Mouse (Mus musculus): ENCODE results near the gene Eif4g1.

The Eif4g1 gene

DNA sequence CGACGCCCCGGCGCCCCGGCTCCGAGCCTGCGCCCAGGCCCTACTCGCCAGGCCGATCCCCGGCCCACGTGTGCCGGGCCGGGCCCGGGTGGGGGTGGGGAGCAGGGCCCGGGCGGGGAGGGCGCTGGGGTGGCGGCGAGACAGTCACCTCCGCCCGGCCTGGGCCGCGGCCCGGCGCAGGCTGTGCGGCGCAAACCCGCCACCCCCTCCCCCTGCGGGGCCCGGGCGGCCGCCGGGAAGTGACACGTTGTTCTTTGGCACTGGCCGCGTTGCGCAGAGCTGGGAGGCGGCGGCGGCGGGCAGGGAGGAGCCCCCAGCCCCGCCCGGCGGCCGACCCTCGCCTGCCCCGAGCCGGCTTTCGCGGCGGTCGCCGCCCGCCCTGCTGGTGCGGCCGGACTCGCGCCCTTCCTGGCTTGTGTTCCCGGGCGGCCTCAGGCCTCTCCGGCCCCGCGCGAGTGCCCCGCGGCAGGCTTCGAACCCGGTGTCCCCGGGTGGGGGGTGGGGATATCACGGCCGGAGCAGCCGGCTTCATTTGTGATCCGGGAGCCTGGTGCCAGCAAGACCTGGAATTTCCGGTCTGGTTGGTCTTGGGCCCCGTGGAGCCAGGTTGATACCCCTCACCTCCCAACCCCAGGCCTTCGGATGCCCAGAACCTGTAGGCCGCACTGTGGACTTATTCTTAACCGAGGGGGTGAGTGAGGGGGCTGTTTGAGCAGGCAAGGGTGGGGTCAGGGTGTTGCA lies 5.0 kb downstream of the Eif4g1 start:
- DNase-seq (ENCODE audit: low spot score in 2 of 2): peak; percentile 52

- DNase-seq (ENCODE audit: low spot score in 2 of 2): no peak
Measured at GRCm38 (mm10) chr16:20673706-20674303, 5.7 kb downstream of the Eif4g1 start.

DNA sequence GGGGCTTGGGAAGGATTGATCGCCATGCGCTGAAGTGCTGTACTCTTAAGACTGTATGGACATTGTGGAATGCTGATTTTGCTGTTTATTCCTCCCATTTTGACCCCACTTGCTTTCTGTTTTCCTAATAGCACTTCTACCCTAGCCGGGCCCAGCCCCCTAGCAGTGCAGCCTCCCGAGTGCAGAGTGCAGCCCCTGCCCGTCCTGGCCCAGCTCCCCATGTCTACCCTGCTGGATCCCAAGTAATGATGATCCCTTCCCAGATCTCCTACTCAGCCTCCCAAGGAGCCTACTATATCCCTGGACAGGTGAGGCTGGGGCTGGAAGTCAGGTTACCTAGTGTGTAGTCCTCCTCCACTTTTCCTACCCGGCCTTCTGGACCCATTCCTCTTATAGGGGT lies 7.1 kb downstream of the Eif4g1 start:
- no peak for DNase-seq (ENCODE audit: low spot score in 2 of 2)

- no peak for DNase-seq (ENCODE audit: low spot score in 2 of 2)
Measured at GRCm38 (mm10) chr16:20676702-20677101, 8.6 kb downstream of the Eif4g1 start.

DNA sequence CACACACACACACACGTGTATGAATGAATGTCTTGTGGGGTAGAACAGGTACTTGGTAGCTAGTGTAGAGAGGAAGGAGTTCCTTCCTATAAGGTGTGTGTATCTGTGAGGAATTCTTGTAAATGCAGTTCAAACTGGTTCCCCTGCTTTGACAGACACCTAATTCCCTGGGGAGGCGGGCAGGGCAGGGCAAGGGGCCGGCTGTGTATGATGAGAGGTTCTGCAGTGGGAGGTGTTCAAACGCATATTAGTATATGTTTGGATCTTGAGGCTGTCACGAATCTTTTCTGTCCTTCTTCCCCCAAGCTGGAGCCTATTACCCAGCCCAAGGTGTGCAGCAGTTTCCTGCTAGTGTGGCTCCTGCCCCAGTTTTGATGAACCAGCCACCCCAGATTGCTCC lies 9.3 kb downstream of the Eif4g1 start:
- DNase-seq (ENCODE audit: low spot score in 2 of 2): no peak

- peak; percentile 38 for DNase-seq (ENCODE audit: low spot score in 2 of 2)
Measured at GRCm38 (mm10) chr16:20677974-20678675, 10.0 kb downstream of the Eif4g1 start.

DNA sequence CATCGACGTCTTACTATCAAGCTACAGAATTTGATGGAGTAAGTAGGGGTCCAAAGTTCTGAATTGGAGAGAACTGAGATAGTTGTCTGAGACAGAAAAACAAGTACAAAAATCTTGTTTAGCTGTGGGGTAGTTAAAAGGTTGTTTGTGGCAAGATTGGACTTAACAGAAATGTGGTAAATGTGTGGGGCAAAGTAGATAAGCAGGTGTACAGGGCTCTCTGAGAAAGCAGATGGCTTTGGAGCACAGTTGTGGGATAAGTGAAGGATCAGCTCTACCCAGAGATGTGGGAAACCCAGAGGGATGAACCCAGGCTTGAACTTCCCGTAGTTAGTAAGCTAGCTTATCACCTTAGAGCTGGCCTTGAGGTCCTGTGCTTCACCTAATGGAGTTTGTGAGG lies 22.7 kb downstream of the Eif4g1 start:
- no peak for DNase-seq (ENCODE audit: low spot score in 2 of 2)

DNA sequence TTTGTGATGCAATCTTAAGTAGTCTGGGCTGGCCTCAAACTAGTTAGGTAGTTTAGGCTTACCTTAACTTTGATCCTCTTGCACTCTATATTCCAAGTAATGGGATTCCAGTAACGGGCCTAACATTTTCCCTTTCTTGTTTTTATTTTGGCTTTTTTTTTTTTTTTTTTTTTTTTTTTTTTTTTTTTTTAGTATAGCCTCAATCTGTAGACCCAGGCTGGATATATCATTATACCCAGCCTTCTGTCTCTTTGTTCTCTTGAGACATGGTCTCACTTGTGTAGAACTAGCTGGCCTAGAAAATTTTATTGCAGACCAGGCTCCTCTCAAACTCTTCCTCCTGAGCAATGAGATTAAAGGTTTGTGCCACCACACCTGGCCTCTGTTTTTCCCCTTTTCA lies 23.5 kb downstream of the Eif4g1 start:
- DNase-seq (ENCODE audit: low spot score in 2 of 2): no peak

GRCm38 (mm10) chr16:20692241-20692965 lies 24.3 kb downstream of the Eif4g1 start:
- DNase-seq (ENCODE audit: low spot score in 2 of 2): no peak

GRCm38 (mm10) chr16:20693111-20693701 lies 25.1 kb downstream of the Eif4g1 start, which contains the start of gene Fam131a:
TSS of gene Fam131a (plus strand) at chr16:20693241.
- peak; percentile 90 to 95 for DNase-seq (ENCODE audit: low spot score in 2 of 2)

GRCm38 (mm10) chr16:20694781-20695180 lies 26.7 kb downstream of the Eif4g1 start:
- peak in 1 of 2 experiments; percentile 77 for DNase-seq (ENCODE audit: low spot score in 2 of 2)

DNA sequence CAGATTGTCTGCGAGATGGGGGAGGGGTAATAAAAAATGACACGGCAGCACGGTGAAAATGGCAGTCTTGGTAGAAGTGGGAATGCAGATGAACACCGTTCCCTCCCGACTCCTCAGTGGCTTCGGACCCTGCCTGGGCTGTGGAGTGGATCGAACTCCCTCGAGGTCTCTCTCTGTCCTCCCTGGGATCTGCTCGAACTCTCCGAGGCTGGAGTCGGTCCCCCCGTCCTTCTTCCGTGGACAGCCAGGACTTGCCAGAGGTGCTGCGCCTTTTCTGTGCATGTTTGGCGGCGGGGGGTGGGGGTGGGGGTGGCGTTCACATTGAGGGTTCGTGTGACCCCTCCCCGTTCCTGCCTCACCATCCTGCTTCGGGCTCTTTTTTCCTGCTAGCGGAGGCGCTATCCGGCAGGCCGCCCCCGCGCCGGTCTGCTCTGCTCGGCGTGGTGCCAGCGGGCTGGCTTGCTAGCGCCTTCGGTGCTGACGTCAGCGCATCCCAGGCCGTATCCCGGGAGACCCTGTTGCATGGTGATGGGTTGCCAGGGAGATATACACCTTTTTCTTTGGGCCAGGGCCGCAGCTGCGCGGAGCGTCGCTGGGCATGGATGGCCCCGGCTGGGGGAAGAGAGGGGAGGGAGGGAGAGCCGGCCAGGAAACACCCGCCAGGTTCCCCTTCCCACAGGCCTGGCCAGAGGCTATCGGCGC lies 27.7 kb downstream of the Eif4g1 start:
- peak; percentile 97 to 98 for DNase-seq (ENCODE audit: low spot score in 2 of 2)

DNA sequence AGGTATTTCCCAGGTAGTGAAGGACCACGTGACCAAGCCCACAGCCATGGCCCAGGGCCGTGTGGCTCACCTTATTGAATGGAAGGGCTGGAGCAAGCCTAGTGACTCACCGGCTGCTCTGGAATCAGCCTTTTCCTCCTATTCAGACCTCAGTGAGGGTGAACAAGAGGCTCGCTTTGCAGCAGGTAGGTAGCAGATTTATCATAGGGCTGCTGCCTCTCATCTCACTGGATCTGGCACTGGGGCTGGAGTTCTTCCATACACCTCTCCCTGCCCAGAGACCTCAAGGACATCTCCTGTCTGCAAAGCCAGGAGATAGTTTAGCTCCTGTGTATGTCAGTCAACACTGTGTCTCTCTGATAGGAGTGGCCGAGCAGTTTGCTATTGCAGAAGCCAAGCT lies 31.2 kb downstream of the Eif4g1 start:
- no peak for DNase-seq (ENCODE audit: low spot score in 2 of 2)

GRCm38 (mm10) chr16:20700036-20700435 lies 31.9 kb downstream of the Eif4g1 start:
- no peak for DNase-seq (ENCODE audit: low spot score in 2 of 2)

DNA sequence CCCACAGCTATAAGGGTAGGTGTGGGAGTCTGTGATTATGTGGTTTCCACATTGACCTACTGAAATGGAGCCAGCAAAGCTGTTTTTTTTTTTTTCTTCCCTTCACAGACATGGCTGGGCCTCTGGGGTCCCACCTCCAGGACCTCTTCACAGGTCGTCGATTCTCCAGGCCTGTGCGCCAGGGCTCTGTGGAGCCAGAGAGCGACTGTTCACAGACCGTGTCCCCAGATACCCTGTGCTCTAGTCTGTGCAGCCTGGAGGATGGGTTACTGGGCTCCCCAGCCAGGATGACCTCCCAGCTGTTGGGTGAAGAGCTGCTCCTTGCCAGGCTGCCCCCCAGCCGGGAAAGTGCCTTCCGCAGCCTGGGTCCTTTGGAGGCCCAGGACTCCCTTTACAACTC lies 33.2 kb downstream of the Eif4g1 start:
- DNase-seq (ENCODE audit: low spot score in 2 of 2): no peak

DNA sequence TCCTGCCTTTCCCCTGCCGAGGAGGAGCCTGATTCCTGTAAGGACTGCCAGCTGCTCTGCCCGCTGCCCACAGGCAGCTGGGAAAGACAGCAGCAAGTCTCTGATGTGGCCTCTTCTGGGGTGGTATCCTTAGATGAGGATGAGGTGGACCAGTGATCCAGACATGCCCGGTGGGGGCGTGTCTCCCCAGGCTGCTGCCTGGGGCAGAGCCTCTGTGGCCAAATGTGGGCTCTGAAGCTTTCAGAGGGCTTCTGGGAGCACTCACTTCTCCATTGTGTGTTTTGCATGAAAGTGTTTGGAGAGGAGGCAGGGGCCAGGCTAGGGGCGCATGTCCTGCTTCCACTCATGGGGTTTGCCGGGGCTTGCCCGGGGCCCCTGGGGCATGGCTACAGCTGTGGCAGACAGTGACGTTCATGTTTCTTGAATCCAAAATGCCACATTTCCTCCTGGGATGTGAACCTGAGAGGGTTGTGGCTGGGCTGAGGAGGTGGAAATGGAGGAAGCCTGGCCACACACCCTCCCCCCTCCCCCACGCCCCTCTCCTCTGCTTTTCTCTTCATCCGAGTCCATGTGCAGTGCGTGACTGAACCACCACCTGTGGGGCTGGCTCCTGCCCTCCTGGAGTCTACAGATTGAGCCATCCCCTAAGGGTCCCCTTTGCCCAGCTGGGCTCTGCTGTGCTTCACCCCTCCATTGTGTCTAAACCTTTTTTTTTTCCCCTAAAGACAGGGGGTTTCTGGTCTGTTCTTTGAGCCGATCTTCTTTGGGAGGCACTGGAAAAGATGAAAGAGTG lies 33.8 kb downstream of the Eif4g1 start:
- no peak for DNase-seq (ENCODE audit: low spot score in 2 of 2)

- peak; percentile 76 to 79 for DNase-seq (ENCODE audit: low spot score in 2 of 2)
Measured at GRCm38 (mm10) chr16:20702522-20702893, 34.4 kb downstream of the Eif4g1 start.

- no peak for DNase-seq (ENCODE audit: low spot score in 2 of 2)
Measured at GRCm38 (mm10) chr16:20703071-20703470, 35.0 kb downstream of the Eif4g1 start.

DNA sequence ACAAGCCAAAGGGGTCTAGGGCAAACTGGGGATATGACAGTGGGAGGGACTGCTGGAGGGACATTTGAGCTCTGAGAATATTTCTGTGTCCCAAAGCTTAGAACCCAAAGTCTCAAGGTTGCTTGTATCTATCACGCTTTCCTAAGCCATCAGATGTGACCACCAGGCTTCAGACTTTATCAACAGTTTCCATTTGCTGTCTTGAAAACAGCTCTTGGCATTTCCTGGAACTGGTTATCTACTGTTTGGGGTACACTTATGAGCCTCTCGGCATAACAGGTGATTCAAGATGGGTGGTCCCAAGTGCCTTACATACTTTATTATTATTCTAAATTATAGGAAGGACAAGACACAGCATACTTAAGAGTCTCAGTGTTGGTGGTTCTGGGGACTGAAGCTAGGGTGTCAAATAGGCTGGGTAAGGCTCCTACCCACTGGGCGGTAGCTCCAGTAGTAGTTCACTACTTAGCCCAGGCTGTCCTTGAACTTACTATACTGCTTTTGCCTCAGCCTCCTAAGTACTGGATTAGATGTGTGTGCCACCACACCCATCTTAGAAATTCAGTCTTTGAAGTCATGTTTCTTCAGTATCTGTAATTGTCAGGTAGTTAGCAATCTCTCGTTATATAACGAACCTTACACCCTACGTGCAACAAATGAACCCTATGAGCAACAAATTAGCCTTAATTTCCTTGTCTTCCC lies 35.7 kb downstream of the Eif4g1 start:
- DNase-seq (ENCODE audit: low spot score in 2 of 2): no peak

GRCm38 (mm10) chr16:20705786-20706185 lies 37.7 kb downstream of the Eif4g1 start:
- no peak for DNase-seq (ENCODE audit: low spot score in 2 of 2)

Measured in frontal cortex, postnatal 10 days (tissue).